9 mouse cellular contexts compared by ENCODE assay signal in the genomic region with DNA sequence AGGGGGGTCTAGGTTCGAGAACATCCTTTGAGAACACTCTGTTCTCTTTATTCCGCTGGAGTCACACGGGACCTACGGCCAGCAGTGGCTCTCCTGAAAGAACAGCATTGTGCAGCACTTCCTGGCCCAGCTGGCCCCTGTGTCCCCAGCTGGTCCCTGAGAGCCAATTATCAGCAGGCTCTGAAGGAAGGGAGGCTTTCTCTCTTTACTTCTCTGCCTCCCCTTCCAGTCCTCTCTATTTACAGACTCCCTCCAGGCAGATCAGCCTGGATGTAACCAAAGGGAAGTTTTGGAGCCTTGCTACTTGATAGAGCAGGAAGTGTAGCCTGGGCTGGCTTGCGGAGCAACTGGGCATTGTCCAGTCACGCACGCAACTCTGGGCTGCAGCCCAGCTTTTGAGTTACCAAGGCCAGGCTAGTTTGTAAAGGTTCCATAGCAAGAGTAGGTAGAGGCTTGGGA.
DNase-seq lines count a peak whose midpoint lies in the region; ATAC-seq and TF ChIP-seq lines count a peak whose summit lies in the region.
"Had no signal": no experiment of that assay in that cellular context is flagged by ENCODE, and none has a peak within 500 bp of the region (broad histone marks: within the 10 kb centered on the region; RNA-seq: fewer than 3 reads in every experiment).

No protein-coding gene starts in this region.

- TF ChIP-seq CTCF in hindbrain, postnatal 0 days (IDR thresholded peaks at IDR 0.05; ENCODE audit: low read depth), result no peak

- H3K4me1 ChIP-seq in hindbrain, postnatal 0 days (ENCODE audit: insufficient read depth, low read length), result no peaks in the 10 kb centered on the region
- H3K4me1 ChIP-seq in limb, embryonic 13.5 days, result peaks cover 10% of the 10 kb centered on the region
- H3K4me1 ChIP-seq in neural tube, embryonic 14.5 days (ENCODE audit: control insufficient read depth, insufficient read depth, low read length), result peaks cover 4% of the 10 kb centered on the region; the same call in 1 of the 2 replicates

- DNase-seq in adrenal gland, adult (ENCODE audit: inconsistent age in 2 of 2, low spot score in 1 of 2), result peak; percentile 29 to 56
- DNase-seq in adrenal gland, adult 8-10 months, result no peak
- DNase-seq in cerebellum, adult 9-11 months, result peak; percentile 38
- DNase-seq in gastrocnemius, postnatal 14 days, result peak; percentile 53
- peak; percentile 66 for DNase-seq in hindbrain, postnatal 0 days (ENCODE audit: low spot score)
- DNase-seq in thymus, postnatal 4 days, result no peak

- H3K4me2 ChIP-seq in hindbrain, postnatal 0 days (ENCODE audit: low read depth, low read length), result 0 out of 2 replicates have a peak overlapping the region, but pooled peaks have one; percentile 5
- no peak overlapping the region for H3K4me2 ChIP-seq in limb, embryonic 13.5 days (replicated peaks)
- no peak overlapping the region for H3K4me2 ChIP-seq in neural tube, embryonic 14.5 days (ENCODE audit: low read depth, low read length)

- H3K27ac ChIP-seq in hindbrain, postnatal 0 days, result peak overlapping the region; percentile 78
- peak overlapping the region; percentile 48; the same call in 1 of the 2 replicates for H3K27ac ChIP-seq in limb, embryonic 13.5 days
- H3K27ac ChIP-seq in neural tube, embryonic 14.5 days (ENCODE audit: low read depth, low read length), result no peak overlapping the region
- H3K27ac ChIP-seq: liver, embryonic 14.5 days had no signal

- WGBS in hindbrain, postnatal 0 days, result 26% methylated on average over 7 of the region's 7 CpGs
- 65% methylated on average over 7 of the region's 7 CpGs for WGBS in limb, embryonic 13.5 days
- WGBS in neural tube, embryonic 14.5 days, result 42% methylated on average over 7 of the region's 7 CpGs

- no peaks in the 10 kb centered on the region for H3K27me3 ChIP-seq in hindbrain, postnatal 0 days (ENCODE audit: insufficient read depth, low read length)
- no peaks in the 10 kb centered on the region for H3K27me3 ChIP-seq in limb, embryonic 13.5 days
- H3K27me3 ChIP-seq in neural tube, embryonic 14.5 days (ENCODE audit: control insufficient read depth, insufficient read depth, low read length), result no peaks in the 10 kb centered on the region

- ATAC-seq in hindbrain, postnatal 0 days, result peak; percentile 92
- no peak for ATAC-seq in limb, embryonic 13.5 days (ENCODE audit: low FRiP score, low read depth)
- 0 out of 2 replicates have a peak, but pooled peaks have one; percentile 41 for ATAC-seq in neural tube, embryonic 14.5 days (ENCODE audit: low read depth)

- H3K9ac ChIP-seq in hindbrain, postnatal 0 days (replicated peaks; ENCODE audit: low read length), result 0 out of 2 replicates have a peak overlapping the region, but pooled peaks have one; percentile 22
- no peak overlapping the region for H3K9ac ChIP-seq in limb, embryonic 13.5 days
- H3K9ac ChIP-seq in neural tube, embryonic 14.5 days (replicated peaks; ENCODE audit: low read depth, low read length), result no peak overlapping the region
- H3K9ac ChIP-seq: liver, embryonic 14.5 days had no signal

- H3K36me3 ChIP-seq in hindbrain, postnatal 0 days (ENCODE audit: insufficient read depth, low read length), result no peaks in the 10 kb centered on the region
- peaks cover 21% of the 10 kb centered on the region for H3K36me3 ChIP-seq in limb, embryonic 13.5 days
- no peaks in the 10 kb centered on the region for H3K36me3 ChIP-seq in neural tube, embryonic 14.5 days (ENCODE audit: control insufficient read depth, insufficient read depth, low read length)

- intact Hi-C loops in gastrocnemius, postnatal 14 days (cut with DNase I; ENCODE audit: low total_unique reads), result no loop called here

- H3K9me3 ChIP-seq in hindbrain, postnatal 0 days (ENCODE audit: low read length), result no peaks in the 10 kb centered on the region
- H3K9me3 ChIP-seq in limb, embryonic 13.5 days, result no peaks in the 10 kb centered on the region
- H3K9me3 ChIP-seq in neural tube, embryonic 14.5 days (ENCODE audit: control insufficient read depth, low read length), result no peaks in the 10 kb centered on the region

- no peak overlapping the region for H3K4me3 ChIP-seq in hindbrain, postnatal 0 days (ENCODE audit: low read length)
- H3K4me3 ChIP-seq in limb, embryonic 13.5 days, result no peak overlapping the region
- H3K4me3 ChIP-seq in neural tube, embryonic 14.5 days (ENCODE audit: low read depth, low read length), result no peak overlapping the region

Comparison
In these comparisons a context has a peak if more than half of its experiments do, and no peak if none do; other contexts are left out.
1. DNase-seq: peak in adrenal gland, adult (2 of 2), cerebellum, adult 9-11 months (single experiment), gastrocnemius, postnatal 14 days (single experiment) and hindbrain, postnatal 0 days (single experiment); none in adrenal gland, adult 8-10 months (single experiment) and thymus, postnatal 4 days (single experiment).